Mouse (Mus musculus) forebrain, embryonic 11.5 days (tissue): ENCODE measurements around the gene Rab27a. TPM values are rescaled to one million over a fixed set of nuclear protein-coding genes. Genes with fewer than 3 reads are reported as not detected.

Experiments used
- ATAC-seq: fragments of 200-750 bp; cut with Nextera tagmentation; replicated peaks from 2 replicates; pipeline ENCODE4 v1.8.0; 2017; ENCODE audit warnings: moderate TSS enrichment; ENCODE audit not compliant: low FRiP score
- DNase-seq: peaks from one replicate; pipeline ENCODE4 v3.0.0-alpha.2; 2017; ENCODE audit warnings: low spot score
- H3K27ac ChIP-seq: fragments of 300-500 bp; sonication (generic); 2 replicates; pipeline ENCODE4 v1.5.1; 2014; ENCODE audit warnings: low read depth, low read length
- H3K27me3 ChIP-seq: fragments of 300-500 bp; sonication (generic); 2 replicates; pipeline ENCODE4 v1.6.1; 2014; ENCODE audit warnings: mild to moderate bottlenecking, low read length, mixed read lengths; ENCODE audit not compliant: control insufficient read depth, insufficient read depth
- H3K36me3 ChIP-seq: fragments of 300-500 bp; sonication (generic); 2 replicates; pipeline ENCODE4 v1.6.1; 2014; ENCODE audit warnings: mild to moderate bottlenecking, low read length, moderate library complexity, mixed read lengths; ENCODE audit not compliant: control insufficient read depth, insufficient read depth
- H3K4me1 ChIP-seq: fragments of 300-500 bp; sonication (generic); replicated peaks from 2 replicates; pipeline ENCODE4 v1.6.1; 2014; ENCODE audit warnings: low read length, mixed read lengths; ENCODE audit not compliant: control insufficient read depth, insufficient read depth
- H3K4me2 ChIP-seq: fragments of 300-500 bp; sonication (generic); 2 replicates; pipeline ENCODE4 v1.6.1; 2014; ENCODE audit warnings: low read depth, mild to moderate bottlenecking, low read length, moderate library complexity, mixed read lengths; ENCODE audit not compliant: severe bottlenecking
- H3K4me3 ChIP-seq: fragments of 300-500 bp; sonication (generic); 2 replicates; pipeline ENCODE4 v1.5.1; 2014; ENCODE audit warnings: low read depth, low read length
- H3K9ac ChIP-seq: fragments of 300-500 bp; sonication (generic); 2 replicates; pipeline ENCODE4 v1.6.1; 2014; ENCODE audit warnings: low read length
- H3K9me3 ChIP-seq: fragments of 300-500 bp; sonication (generic); 2 replicates; pipeline ENCODE4 v1.6.1; 2016; ENCODE audit warnings: low read length, mixed read lengths; ENCODE audit not compliant: control insufficient read depth
- WGBS: fragments of 180-500 bp; shearing (Covaris S2); extraction: QIAGEN DNeasy Blood & Tissue Kit; methylation state at CpG from one replicate; pipeline ENCODE4 v1.1.7; 2014; 5-methylcytosine and 5-hydroxymethylcytosine counted together
- polyA plus RNA-seq: library from polyadenylated mRNA; unstranded; fragments of >200 nt; fragmentation: Nextera tagmentation; extraction: Ambion mirVana; gene quantifications from 2 replicates; pipeline ENCODE4 v1.2.1, GENCODE M21; 2014

Rab27a gene
- polyA plus RNA-seq, 1 experiment from 2014 or later, result 0.79 TPM

GRCm38 (mm10) chr9:73006175-73006574 lies 38.5 kb upstream of the Rab27a start:
- WGBS, result 93% methylated on average over 3 of the region's 3 CpGs
- no peaks in the 10 kb centered on the region for H3K36me3 ChIP-seq
- no peaks in the 10 kb centered on the region for H3K4me1 ChIP-seq
- H3K9me3 ChIP-seq, result no peaks in the 10 kb centered on the region
- no peak overlapping the region for H3K4me3 ChIP-seq
- H3K4me2 ChIP-seq, result no peak overlapping the region
- DNase-seq (no peak), ATAC-seq (no peak)
- H3K27me3 ChIP-seq, result no peaks in the 10 kb centered on the region
- H3K27ac ChIP-seq, result no peak overlapping the region
- H3K9ac ChIP-seq, result no peak overlapping the region

DNA sequence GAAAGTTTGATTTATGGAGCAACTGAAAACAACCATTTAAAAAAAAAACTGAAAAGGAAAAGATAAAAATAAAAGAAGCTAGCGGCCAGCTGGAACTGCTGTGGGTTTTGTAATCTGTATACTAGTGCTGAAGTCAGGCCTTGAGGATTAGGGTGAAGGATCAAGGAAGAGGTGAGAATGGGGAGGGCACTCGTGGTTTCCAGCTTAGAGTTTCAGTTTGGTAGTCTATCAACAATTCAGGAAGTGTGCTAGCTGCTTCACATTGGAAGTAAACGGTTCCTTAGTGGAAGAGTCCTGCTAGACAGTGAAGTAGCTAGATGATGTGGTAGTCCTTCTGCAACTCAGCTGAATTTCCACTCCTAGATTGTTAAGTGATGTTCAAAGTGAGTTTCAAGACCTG lies 36.3 kb upstream of the Rab27a start:
- Histone ChIP-seq H3K27me3 (no peaks in the 10 kb centered on the region), H3K4me2 (no peak overlapping the region), H3K9me3 (no peaks in the 10 kb centered on the region), H3K27ac (no peak overlapping the region), H3K4me3 (no peak overlapping the region), H3K4me1 (no peaks in the 10 kb centered on the region), H3K36me3 (no peaks in the 10 kb centered on the region), H3K9ac (no peak overlapping the region)
- ATAC-seq (no peak), DNase-seq (no peak)
- 76% methylated on average over 3 of the region's 3 CpGs for WGBS

GRCm38 (mm10) chr9:73012629-73013028 lies 32.0 kb upstream of the Rab27a start:
- Histone ChIP-seq H3K27me3 (no peaks in the 10 kb centered on the region), H3K9ac (no peak overlapping the region), H3K4me2 (no peak overlapping the region), H3K9me3 (no peaks in the 10 kb centered on the region), H3K4me3 (no peak overlapping the region), H3K27ac (no peak overlapping the region), H3K4me1 (no peaks in the 10 kb centered on the region), H3K36me3 (no peaks in the 10 kb centered on the region)
- ATAC-seq (no peak), DNase-seq (no peak)
- 90% methylated on average over 4 of the region's 4 CpGs for WGBS

GRCm38 (mm10) chr9:73014724-73015123 lies 29.9 kb upstream of the Rab27a start:
- no peak for ATAC-seq
- WGBS, result 93% methylated on average over 13 of the region's 13 CpGs
- no peak for DNase-seq
- Histone ChIP-seq H3K4me1 (no peaks in the 10 kb centered on the region), H3K4me3 (no peak overlapping the region), H3K36me3 (no peaks in the 10 kb centered on the region; the same call in 1 of the 2 replicates), H3K9ac (no peak overlapping the region), H3K9me3 (no peaks in the 10 kb centered on the region), H3K27ac (no peak overlapping the region), H3K27me3 (no peaks in the 10 kb centered on the region), H3K4me2 (no peak overlapping the region)

- no peak overlapping the region for H3K4me2 ChIP-seq
- no peaks in the 10 kb centered on the region for H3K27me3 ChIP-seq
- DNase-seq (no peak), ATAC-seq (no peak)
- WGBS, result 95% methylated on average over 10 of the region's 10 CpGs
- H3K9ac ChIP-seq, result no peak overlapping the region
- H3K4me3 ChIP-seq, result no peak overlapping the region
- no peaks in the 10 kb centered on the region for H3K4me1 ChIP-seq
- H3K9me3 ChIP-seq, result no peaks in the 10 kb centered on the region
- no peaks in the 10 kb centered on the region; the same call in 1 of the 2 replicates for H3K36me3 ChIP-seq
- H3K27ac ChIP-seq, result no peak overlapping the region
These were observed 24.8 kb upstream of the Rab27a start for GRCm38 (mm10) chr9:73019841-73020240.

DNA sequence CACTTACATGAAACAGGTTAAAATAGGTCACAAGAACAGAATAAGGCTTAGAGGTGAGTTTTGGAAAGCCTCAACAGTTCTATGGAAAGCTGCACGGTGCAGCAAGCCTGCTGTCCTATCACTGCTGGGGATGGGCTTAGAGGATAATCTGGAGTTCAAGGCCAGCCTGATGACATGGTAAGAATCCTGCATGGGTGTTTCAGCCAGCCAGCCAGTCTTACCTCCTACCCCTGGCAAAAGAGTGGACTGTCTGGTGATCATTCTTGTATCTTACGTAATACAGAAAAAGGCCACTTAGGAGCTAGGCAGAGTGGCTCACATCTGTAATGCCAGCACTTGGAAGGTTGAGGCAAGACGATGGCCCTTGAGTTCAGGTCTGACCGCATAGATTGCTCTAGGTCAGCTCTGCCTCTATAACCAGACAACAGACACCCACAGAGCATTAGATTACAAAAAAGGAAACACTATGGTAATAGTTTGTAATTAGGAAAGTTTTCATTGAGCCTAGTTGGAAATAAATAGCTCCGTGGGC lies 24.0 kb upstream of the Rab27a start:
- no peak overlapping the region for H3K4me3 ChIP-seq
- H3K4me1 ChIP-seq, result no peaks in the 10 kb centered on the region
- no peaks in the 10 kb centered on the region for H3K27me3 ChIP-seq
- no peaks in the 10 kb centered on the region; the same call in 1 of the 2 replicates for H3K36me3 ChIP-seq
- DNase-seq (no peak), ATAC-seq (no peak)
- H3K9ac ChIP-seq, result no peak overlapping the region
- 87% methylated on average over 5 of the region's 5 CpGs for WGBS
- no peak overlapping the region for H3K27ac ChIP-seq
- H3K4me2 ChIP-seq, result no peak overlapping the region
- H3K9me3 ChIP-seq, result no peaks in the 10 kb centered on the region

DNA sequence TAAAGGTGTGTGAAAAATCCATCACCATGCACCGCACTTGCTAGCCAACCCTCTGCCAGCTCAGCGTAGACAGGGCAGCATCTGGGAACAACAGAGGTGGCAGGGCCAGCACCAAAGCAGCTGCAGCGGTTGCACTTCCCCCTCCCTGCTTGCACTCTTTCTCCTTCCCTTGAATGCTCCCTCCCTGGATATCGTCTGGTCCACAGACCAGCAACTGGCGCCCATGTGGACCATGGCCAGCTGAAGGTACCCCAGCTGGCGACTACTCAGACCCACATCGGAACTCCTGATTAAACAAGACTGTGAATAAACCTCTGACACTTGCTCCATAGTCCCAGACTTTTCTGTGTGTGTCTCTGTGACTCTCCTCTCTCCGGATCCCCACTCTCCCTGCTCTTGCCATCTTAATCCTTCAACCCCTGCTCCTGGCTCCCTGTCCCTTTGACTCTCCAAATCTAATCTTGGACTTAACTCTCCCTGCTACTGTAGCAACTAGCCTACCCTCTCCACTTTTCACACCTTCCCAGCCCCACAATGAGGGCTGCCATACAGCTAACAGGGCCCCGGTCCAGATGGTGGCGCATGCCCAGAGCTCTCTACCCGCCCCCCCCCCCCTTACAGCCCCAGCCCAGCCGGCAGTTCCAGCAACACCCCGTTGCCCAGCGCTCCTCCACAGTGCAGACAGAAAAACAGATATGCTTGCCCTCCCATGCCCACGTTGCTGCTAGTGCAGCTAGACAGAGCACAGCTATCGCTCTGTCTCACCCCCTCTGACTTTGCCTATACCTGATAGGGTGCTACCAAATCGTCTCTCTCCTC lies 18.6 kb upstream of the Rab27a start:
- Histone ChIP-seq H3K4me1 (no peaks in the 10 kb centered on the region), H3K27ac (no peak overlapping the region), H3K9me3 (no peaks in the 10 kb centered on the region), H3K27me3 (no peaks in the 10 kb centered on the region), H3K36me3 (no peaks in the 10 kb centered on the region), H3K9ac (no peak overlapping the region), H3K4me2 (no peak overlapping the region), H3K4me3 (no peak overlapping the region)
- 16% methylated on average over 16 of the region's 17 CpGs for WGBS
- ATAC-seq, result peak; percentile 60; the same call in 1 of the 2 replicates
- peak; percentile 65 for DNase-seq

DNA sequence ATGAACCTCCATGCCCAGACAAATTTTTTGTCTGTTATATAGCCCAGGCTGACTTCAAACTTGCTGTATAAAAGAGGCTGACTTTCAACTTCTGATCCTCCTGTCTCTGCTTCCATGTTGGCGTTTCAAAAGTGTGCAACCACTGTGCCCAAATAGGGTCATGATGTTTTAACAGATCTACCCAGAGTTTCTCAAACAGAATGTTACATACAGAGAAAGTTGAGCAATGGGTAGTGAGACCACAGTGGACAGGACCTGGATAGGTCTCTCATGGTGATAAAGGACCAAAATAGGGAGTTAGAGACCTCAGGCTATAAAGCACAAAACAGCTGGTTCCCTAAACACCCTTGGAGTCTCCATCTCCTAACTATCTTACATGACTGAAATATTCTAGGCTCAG lies 14.2 kb upstream of the Rab27a start:
- H3K9ac ChIP-seq, result no peak overlapping the region
- ATAC-seq, result no peak
- H3K9me3 ChIP-seq, result no peaks in the 10 kb centered on the region
- H3K36me3 ChIP-seq, result no peaks in the 10 kb centered on the region; the same call in 1 of the 2 replicates
- no peak overlapping the region for H3K4me2 ChIP-seq
- H3K4me1 ChIP-seq, result no peaks in the 10 kb centered on the region
- no peaks in the 10 kb centered on the region for H3K27me3 ChIP-seq
- no peak for DNase-seq
- no peak overlapping the region for H3K27ac ChIP-seq
- no peak overlapping the region for H3K4me3 ChIP-seq
- WGBS, result 86% methylated on average over 1 of the region's 1 CpGs

DNA sequence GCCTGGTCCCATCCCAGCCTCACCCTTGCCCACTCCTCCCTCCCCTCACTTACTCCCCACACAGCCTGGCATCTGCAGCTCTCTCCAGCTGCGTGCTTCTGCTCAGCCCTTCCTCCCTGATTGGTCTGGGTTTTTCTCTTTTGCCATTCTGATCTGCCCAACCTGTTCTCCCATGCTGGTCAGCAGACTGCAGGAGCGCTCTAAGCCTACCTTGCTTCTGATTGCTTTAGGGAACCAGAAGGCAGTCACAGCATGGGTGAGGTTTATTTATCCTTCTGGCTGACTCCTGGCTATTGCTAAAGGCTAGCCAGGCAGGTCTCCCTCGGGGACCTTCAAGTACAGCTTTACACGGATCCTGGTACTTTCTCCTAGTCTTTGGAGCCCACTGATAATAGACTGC lies 13.2 kb upstream of the Rab27a start:
- no peaks in the 10 kb centered on the region for H3K4me1 ChIP-seq
- H3K36me3 ChIP-seq, result no peaks in the 10 kb centered on the region; the same call in 1 of the 2 replicates
- WGBS, result 76% methylated on average over 4 of the region's 4 CpGs
- H3K4me3 ChIP-seq, result no peak overlapping the region
- H3K27ac ChIP-seq, result no peak overlapping the region
- DNase-seq (no peak), ATAC-seq (no peak)
- no peaks in the 10 kb centered on the region for H3K27me3 ChIP-seq
- H3K9ac ChIP-seq, result no peak overlapping the region
- no peak overlapping the region for H3K4me2 ChIP-seq
- no peaks in the 10 kb centered on the region for H3K9me3 ChIP-seq
